Mouse (Mus musculus) forebrain, embryonic 12.5 days (tissue): Measurements from ENCODE around the gene Arhgef10l. TPM values are rescaled to one million over a fixed set of nuclear protein-coding genes. Genes with fewer than 3 reads are reported as not detected.

Experiments
- ATAC-seq: fragments of 200-750 bp; cut with Nextera tagmentation; 2 replicates; pipeline ENCODE4 v1.8.0; 2017; ENCODE audit warnings: moderate TSS enrichment; ENCODE audit not compliant: low FRiP score
- H3K27ac ChIP-seq: fragments of 300-500 bp; sonication (generic); 2 replicates; pipeline ENCODE4 v1.5.1; 2016; ENCODE audit warnings: mild to moderate bottlenecking
- H3K27me3 ChIP-seq: fragments of 300-500 bp; sonication (generic); 2 replicates; pipeline ENCODE4 v1.6.1; 2016; ENCODE audit warnings: mild to moderate bottlenecking
- H3K36me3 ChIP-seq: fragments of 300-500 bp; sonication (generic); replicated peaks from 2 replicates; pipeline ENCODE4 v1.6.1; 2016; ENCODE audit warnings: mild to moderate bottlenecking
- H3K4me1 ChIP-seq: fragments of 300-500 bp; sonication (generic); 2 replicates; pipeline ENCODE4 v1.6.1; 2016
- H3K4me2 ChIP-seq: fragments of 300-500 bp; sonication (generic); 2 replicates; pipeline ENCODE4 v1.6.1; 2016; ENCODE audit warnings: mild to moderate bottlenecking, moderate library complexity
- H3K4me3 ChIP-seq: fragments of 300-500 bp; sonication (generic); replicated peaks from 2 replicates; pipeline ENCODE4 v1.5.1; 2016; ENCODE audit warnings: mild to moderate bottlenecking
- H3K9ac ChIP-seq: fragments of 300-500 bp; sonication (generic); 2 replicates; pipeline ENCODE4 v1.6.1; 2016; ENCODE audit warnings: mild to moderate bottlenecking
- H3K9me3 ChIP-seq: fragments of 300-500 bp; sonication (generic); 2 replicates; pipeline ENCODE4 v1.6.1; 2016
- WGBS: fragments of 180-500 bp; shearing (Covaris S2); methylation state at CpG from one replicate; pipeline ENCODE4 v1.1.7; 2016; 5-methylcytosine and 5-hydroxymethylcytosine counted together
- microRNA-seq: library from miRNA; unstranded; fragments of <30 nt; microRNA quantifications from one replicate; pipeline ENCODE4, GENCODE M21; 2017
- polyA plus RNA-seq: library from polyadenylated mRNA; unstranded; fragments of >200 nt; fragmentation: Nextera tagmentation; extraction: Ambion mirVana; gene quantifications from 2 replicates; pipeline ENCODE4 v1.2.1, GENCODE M21; 2016

The Arhgef10l gene
- polyA plus RNA-seq, 1 experiment from 2014 or later: 26.1 TPM

- Histone ChIP-seq H3K36me3 (no peaks in the 10 kb centered on the region), H3K4me3 (no peak overlapping the region), H3K9ac (no peak overlapping the region), H3K4me2 (no peak overlapping the region), H3K27me3 (no peaks in the 10 kb centered on the region), H3K9me3 (no peaks in the 10 kb centered on the region), H3K27ac (no peak overlapping the region), H3K4me1 (peaks cover 13% of the 10 kb centered on the region)
- no peak for ATAC-seq
- 71% methylated on average over 13 of the region's 13 CpGs for WGBS
Measured at GRCm38 (mm10) chr4:140469760-140470452, 195.9 kb downstream of the Arhgef10l start.

DNA sequence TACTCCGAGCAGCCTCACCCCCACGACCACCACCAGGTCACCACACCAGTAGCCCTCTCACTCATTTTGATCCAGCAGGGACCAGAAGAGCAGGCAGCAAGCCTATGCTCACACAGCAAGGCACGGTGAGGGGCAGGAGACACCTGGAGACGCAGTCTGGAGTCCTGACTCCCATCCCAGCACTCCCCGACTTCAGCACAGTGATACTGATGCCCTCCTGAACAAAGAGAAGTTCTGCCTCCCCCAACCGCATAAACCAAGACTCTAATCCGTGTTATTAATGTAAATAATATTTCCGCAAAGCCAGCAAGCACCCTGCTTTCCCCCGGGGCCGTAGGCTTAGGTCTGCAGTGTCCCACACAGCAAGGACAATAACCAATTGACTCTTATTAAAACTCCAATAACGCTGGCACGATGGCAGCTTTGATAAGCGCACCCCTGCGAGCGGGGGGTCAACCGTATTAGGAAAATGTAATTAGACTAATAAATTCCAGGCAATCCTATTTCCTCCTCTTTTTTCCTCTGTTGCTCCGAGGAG, 198.5 kb downstream of the Arhgef10l start:
- Histone ChIP-seq H3K27me3 (no peaks in the 10 kb centered on the region), H3K9ac (no peak overlapping the region), H3K4me2 (no peak overlapping the region), H3K36me3 (no peaks in the 10 kb centered on the region), H3K9me3 (no peaks in the 10 kb centered on the region), H3K27ac (no peak overlapping the region), H3K4me3 (no peak overlapping the region), H3K4me1 (peaks cover 19% of the 10 kb centered on the region)
- ATAC-seq: no peak
- 65% methylated on average over 17 of the region's 17 CpGs for WGBS

Small RNAs within 50 kb of the gene (microRNA-seq; reads per million reads assigned to microRNA genes)
- gene Gm23045: not detected

Other genes with a start within 250 kb of the Arhgef10l start
- gene Rcc2, start 34.5 kb upstream of the Arhgef10l start, polyA plus RNA-seq: 45.9 and 81.3 TPM in 2 replicates
- gene Padi6, start 76.6 kb upstream of the Arhgef10l start, polyA plus RNA-seq: not detected in 2 replicates
- gene Padi4, start 108.2 kb upstream of the Arhgef10l start, polyA plus RNA-seq: 0.90 and 1.8 TPM in 2 replicates
- gene Padi3, start 144.6 kb upstream of the Arhgef10l start, polyA plus RNA-seq: 0.06 TPM in 1 of 2 replicates, not detected in the other
- 0.10 TPM in 1 of 2 replicates, not detected in the other for gene Padi1, start 179.8 kb upstream of the Arhgef10l start, polyA plus RNA-seq
- gene Padi2, start 240.3 kb upstream of the Arhgef10l start, polyA plus RNA-seq: 0.45 and 0.74 TPM in 2 replicates